In genomic region chr19:53648056-53648455, GRCm38 (mm10) we compare ENCODE assay signal across 9 mouse cellular contexts. TPM values are rescaled to one million over a fixed set of nuclear protein-coding genes. Genes with fewer than 3 reads are reported as not detected.
DNase-seq lines count a peak whose midpoint lies in the region; ATAC-seq and TF ChIP-seq lines count a peak whose summit lies in the region.
"Had no signal": no experiment of that assay in that cellular context is flagged by ENCODE, and none has a peak within 500 bp of the region (broad histone marks: within the 10 kb centered on the region; RNA-seq: fewer than 3 reads in every experiment).

No protein-coding gene starts in this region.

- no peak overlapping the region for H3K27ac ChIP-seq in forebrain, embryonic 14.5 days (ENCODE audit: low read depth, low read length)
- H3K27ac ChIP-seq in forebrain, embryonic 10.5 days = no peak overlapping the region
- 0 out of 2 replicates have a peak overlapping the region, but pooled peaks have one; percentile 26 for H3K27ac ChIP-seq in hindbrain, embryonic 13.5 days
- no peak overlapping the region for H3K27ac ChIP-seq in hindbrain, embryonic 14.5 days
- H3K27ac ChIP-seq in midbrain, postnatal 0 days (ENCODE audit: low read depth, low read length) = no peak overlapping the region
- H3K27ac ChIP-seq in midbrain, embryonic 16.5 days (ENCODE audit: low read length) = no peak overlapping the region

- no peak overlapping the region for H3K9ac ChIP-seq in forebrain, embryonic 14.5 days (ENCODE audit: low read length)
- H3K9ac ChIP-seq in hindbrain, embryonic 13.5 days = no peak overlapping the region
- H3K9ac ChIP-seq in hindbrain, embryonic 14.5 days = no peak overlapping the region
- no peak overlapping the region for H3K9ac ChIP-seq in midbrain, postnatal 0 days (replicated peaks; ENCODE audit: low read length, poor library complexity, severe bottlenecking)
- no peak overlapping the region for H3K9ac ChIP-seq in midbrain, embryonic 16.5 days (ENCODE audit: low read depth, low read length)

- H3K4me1 ChIP-seq in forebrain, embryonic 14.5 days (ENCODE audit: control insufficient read depth, insufficient read depth, low read length) = peaks cover 3% of the 10 kb centered on the region; the same call in 1 of the 2 replicates
- peaks cover 23% of the 10 kb centered on the region for H3K4me1 ChIP-seq in forebrain, embryonic 10.5 days
- H3K4me1 ChIP-seq in hindbrain, embryonic 13.5 days (replicated peaks) = peaks cover 20% of the 10 kb centered on the region
- no peaks in the 10 kb centered on the region for H3K4me1 ChIP-seq in hindbrain, embryonic 14.5 days (replicated peaks; ENCODE audit: control insufficient read depth, insufficient read depth, low read length)
- peaks cover 3% of the 10 kb centered on the region; the same call in 1 of the 2 replicates for H3K4me1 ChIP-seq in midbrain, postnatal 0 days (ENCODE audit: insufficient read depth, low read length)
- peaks cover 6% of the 10 kb centered on the region; the same call in 1 of the 2 replicates for H3K4me1 ChIP-seq in midbrain, embryonic 16.5 days (ENCODE audit: control insufficient read depth, insufficient read depth, low read length)

- no peak overlapping the region for H3K4me3 ChIP-seq in forebrain, embryonic 14.5 days (ENCODE audit: low read depth, low read length)
- no peak overlapping the region for H3K4me3 ChIP-seq in forebrain, embryonic 10.5 days
- H3K4me3 ChIP-seq in hindbrain, embryonic 13.5 days = no peak overlapping the region
- no peak overlapping the region for H3K4me3 ChIP-seq in hindbrain, embryonic 14.5 days (replicated peaks; ENCODE audit: low read length)
- no peak overlapping the region for H3K4me3 ChIP-seq in midbrain, postnatal 0 days (ENCODE audit: low read depth, low read length)
- H3K4me3 ChIP-seq in midbrain, embryonic 16.5 days (ENCODE audit: low read depth, low read length) = no peak overlapping the region

- no peak for DNase-seq in forebrain, embryonic 14.5 days (ENCODE audit: low spot score)
- no peak for DNase-seq in forebrain, embryonic 10.5 days (ENCODE audit: extremely low spot score, low spot score)
- DNase-seq in hindbrain, embryonic 14.5 days (ENCODE audit: low spot score) = no peak
- no peak for DNase-seq in midbrain, postnatal 0 days (ENCODE audit: low spot score)
- DNase-seq in retina, embryonic 14.5 days (ENCODE audit: low spot score) = peak; percentile 23
- DNase-seq in testis, postnatal 10 days (ENCODE audit: low spot score) = no peak

- H3K27me3 ChIP-seq in forebrain, embryonic 14.5 days (replicated peaks; ENCODE audit: control insufficient read depth, insufficient read depth, low read length) = no peaks in the 10 kb centered on the region
- H3K27me3 ChIP-seq in forebrain, embryonic 10.5 days (ENCODE audit: poor library complexity, severe bottlenecking) = no peaks in the 10 kb centered on the region
- no peaks in the 10 kb centered on the region for H3K27me3 ChIP-seq in hindbrain, embryonic 13.5 days
- H3K27me3 ChIP-seq in hindbrain, embryonic 14.5 days (ENCODE audit: control insufficient read depth, insufficient read depth, low read length) = no peaks in the 10 kb centered on the region
- H3K27me3 ChIP-seq in midbrain, postnatal 0 days (ENCODE audit: insufficient read depth, low read length) = no peaks in the 10 kb centered on the region
- H3K27me3 ChIP-seq in midbrain, embryonic 16.5 days (ENCODE audit: control insufficient read depth, insufficient read depth, low read depth, low read length) = no peaks in the 10 kb centered on the region
- H3K27me3 ChIP-seq: Patski had no signal

- H3K9me3 ChIP-seq in forebrain, embryonic 14.5 days (replicated peaks; ENCODE audit: control insufficient read depth, low read length) = no peaks in the 10 kb centered on the region
- no peaks in the 10 kb centered on the region for H3K9me3 ChIP-seq in forebrain, embryonic 10.5 days
- H3K9me3 ChIP-seq in hindbrain, embryonic 13.5 days = no peaks in the 10 kb centered on the region
- no peaks in the 10 kb centered on the region for H3K9me3 ChIP-seq in hindbrain, embryonic 14.5 days (ENCODE audit: control insufficient read depth, low read length)
- H3K9me3 ChIP-seq in midbrain, postnatal 0 days (ENCODE audit: low read length) = no peaks in the 10 kb centered on the region
- no peaks in the 10 kb centered on the region for H3K9me3 ChIP-seq in midbrain, embryonic 16.5 days (replicated peaks; ENCODE audit: control insufficient read depth, low read length, poor library complexity, severe bottlenecking)

- no peak overlapping the region for H3K4me2 ChIP-seq in forebrain, embryonic 14.5 days (ENCODE audit: low read length)
- no peak overlapping the region for H3K4me2 ChIP-seq in hindbrain, embryonic 13.5 days
- H3K4me2 ChIP-seq in hindbrain, embryonic 14.5 days (replicated peaks) = no peak overlapping the region
- no peak overlapping the region for H3K4me2 ChIP-seq in midbrain, postnatal 0 days (ENCODE audit: low read depth, low read length, poor library complexity, severe bottlenecking)
- no peak overlapping the region for H3K4me2 ChIP-seq in midbrain, embryonic 16.5 days (ENCODE audit: low read length)

- TF ChIP-seq CTCF in midbrain, postnatal 0 days (IDR thresholded peaks at IDR 0.05) = peak; percentile 39

- peak; percentile 35; the same call in 1 of the 2 replicates for ATAC-seq in forebrain, embryonic 14.5 days
- ATAC-seq in hindbrain, embryonic 13.5 days (ENCODE audit: low FRiP score) = 0 out of 2 replicates have a peak, but pooled peaks have one; percentile 19
- no peak for ATAC-seq in hindbrain, embryonic 14.5 days (ENCODE audit: low FRiP score)
- no peak for ATAC-seq in midbrain, postnatal 0 days (ENCODE audit: low FRiP score)
- ATAC-seq in midbrain, embryonic 16.5 days = no peak

- WGBS in forebrain, embryonic 14.5 days = 57% methylated on average over 5 of the region's 5 CpGs
- 71% methylated on average over 5 of the region's 5 CpGs for WGBS in forebrain, embryonic 10.5 days
- WGBS in hindbrain, embryonic 13.5 days = 37% methylated on average over 5 of the region's 5 CpGs
- 45% methylated on average over 5 of the region's 5 CpGs for WGBS in hindbrain, embryonic 14.5 days
- 51% methylated on average over 5 of the region's 5 CpGs for WGBS in midbrain, postnatal 0 days
- WGBS in midbrain, embryonic 16.5 days = 53% methylated on average over 5 of the region's 5 CpGs

- peaks cover 40% of the 10 kb centered on the region for H3K36me3 ChIP-seq in forebrain, embryonic 14.5 days (ENCODE audit: control insufficient read depth, insufficient read depth, low read length)
- peaks cover 51% of the 10 kb centered on the region for H3K36me3 ChIP-seq in forebrain, embryonic 10.5 days (replicated peaks)
- peaks cover 35% of the 10 kb centered on the region for H3K36me3 ChIP-seq in hindbrain, embryonic 13.5 days
- peaks cover 36% of the 10 kb centered on the region for H3K36me3 ChIP-seq in hindbrain, embryonic 14.5 days (replicated peaks; ENCODE audit: control insufficient read depth, insufficient read depth)
- peaks cover 25% of the 10 kb centered on the region for H3K36me3 ChIP-seq in midbrain, postnatal 0 days (ENCODE audit: insufficient read depth, low read length)
- peaks cover 19% of the 10 kb centered on the region for H3K36me3 ChIP-seq in midbrain, embryonic 16.5 days (ENCODE audit: control insufficient read depth, insufficient read depth, low read length)

RNA-seq across cellular contexts. Expression of gene Rbm20, which starts 29.1 kb away (rescaled TPM):
- polyA plus RNA-seq in forebrain, embryonic 14.5 days (2014; fragmentation: Nextera tagmentation; extraction: Ambion mirVana) = 4.4 and 4.7 TPM in 2 replicates
- 0.97 and 1.6 TPM in 2 replicates for polyA plus RNA-seq in forebrain, embryonic 10.5 days (2016; fragmentation: Nextera tagmentation; extraction: Ambion mirVana)
- polyA plus RNA-seq in hindbrain, embryonic 13.5 days (2015; fragmentation: Nextera tagmentation; extraction: Ambion mirVana) = 0.51 and 0.70 TPM in 2 replicates
- 0.87 and 0.94 TPM in 2 replicates for polyA plus RNA-seq in hindbrain, embryonic 14.5 days (2014; fragmentation: Nextera tagmentation; extraction: Ambion mirVana)
- total RNA-seq in midbrain, postnatal 0 days (2014; rRNA removed) = 1.6 and 2.0 TPM in 2 replicates
- 0.44 and 0.75 TPM in 2 replicates for polyA plus RNA-seq in midbrain, postnatal 0 days (2015; fragmentation: Nextera tagmentation; extraction: Ambion mirVana)
- 0.75 and 0.89 TPM in 2 replicates for polyA plus RNA-seq in midbrain, embryonic 16.5 days (2015; fragmentation: Nextera tagmentation; extraction: Ambion mirVana)

RNA-seq across cellular contexts. Expression of gene Smc3, which starts 47.9 kb away (rescaled TPM):
- polyA plus RNA-seq in forebrain, embryonic 14.5 days (2014; fragmentation: Nextera tagmentation; extraction: Ambion mirVana) = 61.8 and 70.9 TPM in 2 replicates
- polyA plus RNA-seq in forebrain, embryonic 10.5 days (2016; fragmentation: Nextera tagmentation; extraction: Ambion mirVana) = 81.4 and 87.6 TPM in 2 replicates
- 68.0 and 69.6 TPM in 2 replicates for polyA plus RNA-seq in hindbrain, embryonic 13.5 days (2015; fragmentation: Nextera tagmentation; extraction: Ambion mirVana)
- 50.0 and 53.1 TPM in 2 replicates for polyA plus RNA-seq in hindbrain, embryonic 14.5 days (2014; fragmentation: Nextera tagmentation; extraction: Ambion mirVana)
- 26.1 and 29.3 TPM in 2 replicates for total RNA-seq in midbrain, postnatal 0 days (2014; rRNA removed)
- 39.4 and 45.7 TPM in 2 replicates for polyA plus RNA-seq in midbrain, postnatal 0 days (2015; fragmentation: Nextera tagmentation; extraction: Ambion mirVana)
- polyA plus RNA-seq in midbrain, embryonic 16.5 days (2015; fragmentation: Nextera tagmentation; extraction: Ambion mirVana) = 55.9 and 66.5 TPM in 2 replicates

RNA-seq across cellular contexts. Expression of gene Nutf2-ps1, which starts 59.2 kb away (rescaled TPM):
- 276 and 308 TPM in 2 replicates for polyA plus RNA-seq in forebrain, embryonic 14.5 days (2014; fragmentation: Nextera tagmentation; extraction: Ambion mirVana)
- polyA plus RNA-seq in forebrain, embryonic 10.5 days (2016; fragmentation: Nextera tagmentation; extraction: Ambion mirVana) = 635 and 662 TPM in 2 replicates
- 283 and 310 TPM in 2 replicates for polyA plus RNA-seq in hindbrain, embryonic 13.5 days (2015; fragmentation: Nextera tagmentation; extraction: Ambion mirVana)
- polyA plus RNA-seq in hindbrain, embryonic 14.5 days (2014; fragmentation: Nextera tagmentation; extraction: Ambion mirVana) = 190 and 201 TPM in 2 replicates
- 67.9 and 94.6 TPM in 2 replicates for total RNA-seq in midbrain, postnatal 0 days (2014; rRNA removed)
- polyA plus RNA-seq in midbrain, postnatal 0 days (2015; fragmentation: Nextera tagmentation; extraction: Ambion mirVana) = 160 and 200 TPM in 2 replicates
- 212 and 234 TPM in 2 replicates for polyA plus RNA-seq in midbrain, embryonic 16.5 days (2015; fragmentation: Nextera tagmentation; extraction: Ambion mirVana)

Comparison
In these comparisons a context has a peak if more than half of its experiments do, and no peak if none do; other contexts are left out.
1. ATAC-seq: peak in forebrain, embryonic 14.5 days (single experiment) and hindbrain, embryonic 13.5 days (single experiment); none in hindbrain, embryonic 14.5 days (single experiment), midbrain, postnatal 0 days (single experiment) and midbrain, embryonic 16.5 days (single experiment).